Mouse (Mus musculus): ENCODE results near the gene Dpp9. TPM values are rescaled to one million over a fixed set of nuclear protein-coding genes. Genes with fewer than 3 reads are reported as not detected.

Dpp9 gene
- total RNA-seq (2023): 48.0 TPM

GRCm38 (mm10) chr17:56218377-56219191 is at the start of gene Dpp9:
Gene Dpp9, minus strand, starts transcription at chr17:56218905.

GRCm38 (mm10) chr17:56256239-56256881 is 37.7 kb upstream of the Dpp9 start, which contains the start of gene Fem1a:
Gene Fem1a, plus strand, starts transcription at chr17:56256810.

GRCm38 (mm10) chr17:56183658-56184103 is 35.0 kb downstream of the Dpp9 start, which contains the start of gene Mydgf:
Gene Mydgf, minus strand, starts transcription at chr17:56183920.

GRCm38 (mm10) chr17:56162231-56162774 is 56.4 kb downstream of the Dpp9 start, which contains the start of gene Tnfaip8l1:
Gene Tnfaip8l1, plus strand, starts transcription at chr17:56162477.

GRCm38 (mm10) chr17:56139858-56140595 is 78.7 kb downstream of the Dpp9 start, which contains the start of gene Sema6b:
Gene Sema6b, minus strand, starts transcription at chr17:56140343.

Other genes with a start within 250 kb of the Dpp9 start
- gene Shd, start 248.4 kb downstream of the Dpp9 start, total RNA-seq (2023): 2.5 TPM
- gene Fsd1, start 232.4 kb downstream of the Dpp9 start, total RNA-seq (2023): not detected
- 0.53 TPM for gene Stap2, start 213.3 kb downstream of the Dpp9 start, total RNA-seq (2023)
- gene Mpnd, start 213.2 kb downstream of the Dpp9 start, total RNA-seq (2023): 58.2 TPM
- gene Sh3gl1, start 182.3 kb downstream of the Dpp9 start, total RNA-seq (2023): 129 TPM
- 1.4 TPM for gene Chaf1a, start 178.5 kb downstream of the Dpp9 start, total RNA-seq (2023)
- gene Ubxn6, start 143.9 kb downstream of the Dpp9 start, total RNA-seq (2023): 74.7 TPM
- gene Hdgfl2, start 139.3 kb downstream of the Dpp9 start, total RNA-seq (2023): 124 TPM
- gene Plin4, start 109.1 kb downstream of the Dpp9 start, total RNA-seq (2023): not detected
- not detected for gene Plin5, start 101.3 kb downstream of the Dpp9 start, total RNA-seq (2023)
- not detected for gene Lrg1, start 96.9 kb downstream of the Dpp9 start, total RNA-seq (2023)
- gene Sema6b, start 78.6 kb downstream of the Dpp9 start, total RNA-seq (2023): 0.24 TPM
- 17.3 TPM for gene Tnfaip8l1, start 56.4 kb downstream of the Dpp9 start, total RNA-seq (2023)
- gene Mydgf, start 35.0 kb downstream of the Dpp9 start, total RNA-seq (2023): 50.6 TPM
- gene Fem1a, start 37.9 kb upstream of the Dpp9 start, total RNA-seq (2023): 22.6 TPM
- gene Ticam1, start 57.9 kb upstream of the Dpp9 start, total RNA-seq (2023): 10.6 TPM
- 10.9 TPM for gene Plin3, start 74.0 kb upstream of the Dpp9 start, total RNA-seq (2023)
- gene Arrdc5, start 81.4 kb upstream of the Dpp9 start, total RNA-seq (2023): not detected
- gene Uhrf1, start 84.4 kb upstream of the Dpp9 start, total RNA-seq (2023): 3.9 TPM
- 77.4 TPM for gene Kdm4b, start 107.2 kb upstream of the Dpp9 start, total RNA-seq (2023)